Mouse (Mus musculus) intestine, embryonic 14.5 days (tissue): Measurements from ENCODE around the gene Pacsin1. TPM values are rescaled to one million over a fixed set of nuclear protein-coding genes. Genes with fewer than 3 reads are reported as not detected.

Experiments used
- ATAC-seq: fragments of 200-750 bp; cut with Nextera tagmentation; replicated peaks from 2 replicates; pipeline ENCODE4 v1.8.0; 2017; ENCODE audit warnings: low read depth, moderate number of reproducible peaks, moderate TSS enrichment, moderate library complexity; ENCODE audit not compliant: low FRiP score, low TSS enrichment
- DNase-seq: peaks from one replicate; pipeline ENCODE4 v3.0.0-alpha.2; 2018; ENCODE audit warnings: low spot score
- H3K27ac ChIP-seq: fragments of 300-500 bp; sonication (generic); 2 replicates; pipeline ENCODE4 v1.5.1; 2014; ENCODE audit warnings: low read depth, mild to moderate bottlenecking, control low read depth
- H3K27me3 ChIP-seq: fragments of 300-500 bp; sonication (generic); replicated peaks from 2 replicates; pipeline ENCODE4 v1.6.1; 2014; ENCODE audit warnings: low read length, control low read depth; ENCODE audit not compliant: control insufficient read depth, insufficient read depth
- H3K36me3 ChIP-seq: fragments of 300-500 bp; sonication (generic); 2 replicates; pipeline ENCODE4 v1.6.1; 2014; ENCODE audit warnings: low read length, control low read depth; ENCODE audit not compliant: control insufficient read depth, insufficient read depth
- H3K4me1 ChIP-seq: fragments of 300-500 bp; sonication (generic); replicated peaks from 2 replicates; pipeline ENCODE4 v1.6.1; 2014; ENCODE audit warnings: low read length, control low read depth, mixed read lengths; ENCODE audit not compliant: control insufficient read depth, insufficient read depth
- H3K4me2 ChIP-seq: fragments of 300-500 bp; sonication (generic); 2 replicates; pipeline ENCODE4 v1.6.1; 2014; ENCODE audit warnings: low read length
- H3K4me3 ChIP-seq: fragments of 300-500 bp; sonication (generic); 2 replicates; pipeline ENCODE4 v1.5.1; 2014; ENCODE audit warnings: low read depth, low read length, control low read depth, mixed read lengths
- H3K9ac ChIP-seq: fragments of 300-500 bp; sonication (generic); 2 replicates; pipeline ENCODE4 v1.6.1; 2014; ENCODE audit warnings: mild to moderate bottlenecking, low read length
- H3K9me3 ChIP-seq: fragments of 300-500 bp; sonication (generic); 2 replicates; pipeline ENCODE4 v1.6.1; 2016; ENCODE audit warnings: low read length, control low read depth; ENCODE audit not compliant: control insufficient read depth
- WGBS: fragments of 180-500 bp; shearing (Covaris S2); extraction: QIAGEN DNeasy Blood & Tissue Kit; methylation state at CpG from one replicate; pipeline ENCODE4 v1.1.7; 2014; 5-methylcytosine and 5-hydroxymethylcytosine counted together
- polyA plus RNA-seq: library from polyadenylated mRNA; unstranded; fragments of >200 nt; fragmentation: Nextera tagmentation; extraction: Ambion mirVana; gene quantifications from 2 replicates; pipeline ENCODE4 v1.2.1, GENCODE M21; 2014

The Pacsin1 gene
- polyA plus RNA-seq, 1 experiment from 2014 or later = 1.5 TPM

- ATAC-seq (peak; percentile 37; the same call in 1 of the 2 replicates), DNase-seq (no peak)
- peak overlapping the region; percentile 24; the same call in 1 of the 2 replicates for H3K4me2 ChIP-seq
- peak overlapping the region; percentile 47 for H3K27ac ChIP-seq
- peaks cover 11% of the 10 kb centered on the region for H3K4me1 ChIP-seq
- H3K9ac ChIP-seq = no peak overlapping the region
- no peaks in the 10 kb centered on the region for H3K36me3 ChIP-seq
- 23% methylated on average over 6 of the region's 6 CpGs for WGBS
- H3K4me3 ChIP-seq = no peak overlapping the region
- H3K27me3 ChIP-seq = no peaks in the 10 kb centered on the region
- H3K9me3 ChIP-seq = no peaks in the 10 kb centered on the region
Measured at GRCm38 (mm10) chr17:27643101-27643500, 12.2 kb upstream of the Pacsin1 start.

- H3K4me1 ChIP-seq = peaks cover 11% of the 10 kb centered on the region
- no peaks in the 10 kb centered on the region for H3K36me3 ChIP-seq
- no peaks in the 10 kb centered on the region for H3K9me3 ChIP-seq
- H3K4me2 ChIP-seq = no peak overlapping the region
- DNase-seq = no peak
- no peak for ATAC-seq
- H3K27ac ChIP-seq = no peak overlapping the region
- H3K9ac ChIP-seq = no peak overlapping the region
- no peaks in the 10 kb centered on the region for H3K27me3 ChIP-seq
- H3K4me3 ChIP-seq = no peak overlapping the region
- WGBS = 76% methylated on average over 9 of the region's 9 CpGs
Measured at GRCm38 (mm10) chr17:27643756-27644155, 11.6 kb upstream of the Pacsin1 start.

GRCm38 (mm10) chr17:27644572-27644971, 10.7 kb upstream of the Pacsin1 start:
- no peak overlapping the region for H3K4me3 ChIP-seq
- no peak overlapping the region for H3K27ac ChIP-seq
- no peaks in the 10 kb centered on the region for H3K36me3 ChIP-seq
- no peaks in the 10 kb centered on the region for H3K9me3 ChIP-seq
- no peak for ATAC-seq
- peaks cover 11% of the 10 kb centered on the region for H3K4me1 ChIP-seq
- no peak overlapping the region for H3K4me2 ChIP-seq
- no peak overlapping the region for H3K9ac ChIP-seq
- no peak for DNase-seq
- H3K27me3 ChIP-seq = no peaks in the 10 kb centered on the region
- WGBS = 56% methylated on average over 2 of the region's 2 CpGs

- Histone ChIP-seq H3K9ac (no peak overlapping the region), H3K4me3 (no peak overlapping the region), H3K27me3 (no peaks in the 10 kb centered on the region), H3K4me1 (peaks cover 11% of the 10 kb centered on the region), H3K27ac (no peak overlapping the region), H3K9me3 (no peaks in the 10 kb centered on the region), H3K36me3 (no peaks in the 10 kb centered on the region), H3K4me2 (no peak overlapping the region)
- DNase-seq (no peak), ATAC-seq (no peak)
- WGBS = 50% methylated on average over 7 of the region's 7 CpGs
Measured at GRCm38 (mm10) chr17:27645807-27646206, 9.5 kb upstream of the Pacsin1 start.

- Histone ChIP-seq H3K4me3 (no peak overlapping the region), H3K4me1 (no peaks in the 10 kb centered on the region), H3K27ac (no peak overlapping the region), H3K4me2 (no peak overlapping the region), H3K27me3 (peaks cover 18% of the 10 kb centered on the region), H3K9ac (no peak overlapping the region), H3K9me3 (no peaks in the 10 kb centered on the region), H3K36me3 (no peaks in the 10 kb centered on the region)
- WGBS = 11% methylated on average over 12 of the region's 12 CpGs
- no peak for DNase-seq
- 0 out of 2 replicates have a peak, but pooled peaks have one; percentile 44 for ATAC-seq
Measured at GRCm38 (mm10) chr17:27650160-27650559, 5.1 kb upstream of the Pacsin1 start.

- DNase-seq (no peak), ATAC-seq (no peak)
- peaks cover 22% of the 10 kb centered on the region for H3K27me3 ChIP-seq
- H3K9me3 ChIP-seq = no peaks in the 10 kb centered on the region
- 70% methylated on average over 13 of the region's 13 CpGs for WGBS
- no peaks in the 10 kb centered on the region for H3K36me3 ChIP-seq
- H3K9ac ChIP-seq = no peak overlapping the region
- H3K27ac ChIP-seq = no peak overlapping the region
- H3K4me3 ChIP-seq = no peak overlapping the region
- H3K4me1 ChIP-seq = 0 out of 2 replicates have a peak, but pooled peaks cover under 1% of the 10 kb centered on the region
- no peak overlapping the region for H3K4me2 ChIP-seq
Measured at GRCm38 (mm10) chr17:27650586-27650985, 4.7 kb upstream of the Pacsin1 start.

- Histone ChIP-seq H3K27ac (no peak overlapping the region), H3K4me1 (peaks cover 6% of the 10 kb centered on the region; the same call in 1 of the 2 replicates), H3K4me2 (no peak overlapping the region), H3K4me3 (no peak overlapping the region), H3K27me3 (peaks cover 38% of the 10 kb centered on the region), H3K9me3 (no peaks in the 10 kb centered on the region), H3K9ac (no peak overlapping the region), H3K36me3 (no peaks in the 10 kb centered on the region)
- DNase-seq (no peak), ATAC-seq (no peak)
- 85% methylated on average over 23 of the region's 23 CpGs for WGBS
Measured at GRCm38 (mm10) chr17:27652046-27652790, 3.1 kb upstream of the Pacsin1 start.

GRCm38 (mm10) chr17:27653253-27653959, 1.9 kb upstream of the Pacsin1 start:
- Histone ChIP-seq H3K9me3 (no peaks in the 10 kb centered on the region), H3K27me3 (peaks cover 38% of the 10 kb centered on the region), H3K4me1 (peaks cover 6% of the 10 kb centered on the region; the same call in 1 of the 2 replicates), H3K27ac (no peak overlapping the region), H3K9ac (no peak overlapping the region), H3K4me3 (no peak overlapping the region), H3K4me2 (no peak overlapping the region), H3K36me3 (no peaks in the 10 kb centered on the region)
- ATAC-seq (no peak), DNase-seq (no peak)
- WGBS = 47% methylated on average over 10 of the region's 10 CpGs
